Mouse (Mus musculus): ENCODE results near the gene E330021D16Rik.

- TF ChIP-seq CTCF (IDR thresholded peaks at IDR 0.05; ENCODE audit: low read depth) (peak; percentile 56), EP300 (IDR thresholded peaks at IDR 0.05; ENCODE audit: low read depth) (no peak)
These were observed 61.8 kb downstream of the E330021D16Rik start for GRCm38 (mm10) chr6:136353399-136354184.

All from liver, embryonic 14.5 days (tissue).